Mouse (Mus musculus): Measurements from ENCODE around the gene Pecam1. TPM values are rescaled to one million over a fixed set of nuclear protein-coding genes. Genes with fewer than 3 reads are reported as not detected.
"Not testable (repeated sequence)": the region's sequence is repeated elsewhere in the genome, so short reads cannot be mapped to it uniquely, and the experiment has no call there.

The Pecam1 gene
- polyA plus RNA-seq, 1 experiment from 2014 or later = 10.7 TPM

DNA sequence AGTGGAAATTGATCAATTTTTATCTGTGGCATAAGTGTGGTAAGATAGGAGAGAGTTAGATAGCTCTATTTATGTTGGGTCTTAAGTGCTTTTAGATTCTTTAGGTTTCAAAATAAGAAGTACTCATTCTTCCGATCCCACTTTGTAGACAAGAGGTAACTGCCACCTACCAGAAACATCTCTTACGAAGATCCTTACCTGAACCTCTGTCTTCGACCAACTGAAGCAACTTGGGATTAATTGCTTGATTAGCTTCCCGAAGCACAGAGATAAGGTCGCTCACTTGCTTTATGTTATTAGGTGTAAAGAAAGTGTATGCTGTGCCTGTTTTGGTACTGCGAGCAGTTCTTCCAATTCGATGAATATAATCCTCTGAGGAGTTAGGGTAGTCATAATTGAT, 31.8 kb upstream of the Pecam1 start:
- not testable (repeated sequence) for H3K27me3 ChIP-seq (replicated peaks); ATAC-seq; H3K27ac ChIP-seq; H3K9ac ChIP-seq; H3K9me3 ChIP-seq (replicated peaks); H3K4me3 ChIP-seq; H3K4me2 ChIP-seq
- WGBS (ENCODE audit: insufficient replicate concordance) = 87% methylated on average over 7 of the region's 7 CpGs
- H3K36me3 ChIP-seq = peaks cover 78% of the 10 kb centered on the region
- H3K4me1 ChIP-seq = peaks cover 68% of the 10 kb centered on the region

DNA sequence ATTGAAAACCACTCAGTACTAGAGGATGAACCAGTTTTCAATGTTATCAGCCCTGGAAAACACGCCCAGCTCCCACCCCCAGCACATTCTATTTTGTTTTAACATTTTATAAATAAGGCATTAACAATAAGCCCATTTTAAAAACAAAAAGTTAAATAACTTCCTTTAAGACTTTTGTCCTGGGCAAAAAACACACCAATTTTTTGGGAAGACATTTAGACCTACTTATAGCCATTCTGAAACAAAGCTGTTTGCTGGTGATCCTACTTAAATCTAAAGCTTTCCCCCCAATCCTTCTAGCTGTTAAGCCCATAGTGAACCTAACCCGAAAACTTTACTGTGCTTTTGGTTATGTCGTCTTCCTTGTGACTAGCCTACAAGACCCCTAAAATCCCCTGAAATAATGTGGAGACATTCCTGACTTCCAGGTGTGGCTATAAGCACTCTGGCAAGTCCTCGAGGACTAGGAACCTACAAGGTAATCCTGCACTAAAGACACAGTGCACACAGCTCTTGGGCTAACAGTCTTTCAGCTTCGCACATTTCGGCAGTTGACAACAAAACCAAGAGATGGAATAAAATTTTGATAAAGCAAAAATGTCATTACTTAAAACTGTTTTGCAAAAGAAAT, 30.3 kb upstream of the Pecam1 start:
- Histone ChIP-seq H3K9me3 (replicated peaks) (no peaks in the 10 kb centered on the region), H3K27me3 (replicated peaks) (no peaks in the 10 kb centered on the region), H3K9ac (peak overlapping the region; percentile 89; the same call in 1 of the 2 replicates), H3K4me2 (peak overlapping the region; percentile 87), H3K4me1 (peaks cover 67% of the 10 kb centered on the region), H3K27ac (peak overlapping the region; percentile 96), H3K4me3 (0 out of 2 replicates have a peak overlapping the region, but pooled peaks have one; percentile 7), H3K36me3 (peaks cover 76% of the 10 kb centered on the region)
- no peak for ATAC-seq
- WGBS (ENCODE audit: insufficient replicate concordance) = 83% methylated on average over 6 of the region's 6 CpGs

- 69% methylated on average over 4 of the region's 4 CpGs for WGBS (ENCODE audit: insufficient replicate concordance)
- Histone ChIP-seq H3K9ac (peak overlapping the region; percentile 89), H3K36me3 (peaks cover 76% of the 10 kb centered on the region), H3K9me3 (replicated peaks) (no peaks in the 10 kb centered on the region), H3K4me2 (peak overlapping the region; percentile 87), H3K4me1 (peaks cover 60% of the 10 kb centered on the region), H3K27ac (peak overlapping the region; percentile 96), H3K27me3 (replicated peaks) (no peaks in the 10 kb centered on the region), H3K4me3 (peak overlapping the region; percentile 80)
- no peak for ATAC-seq
Observed at GRCm38 (mm10) chr11:106780089-106780425, 29.6 kb upstream of the Pecam1 start.

DNA sequence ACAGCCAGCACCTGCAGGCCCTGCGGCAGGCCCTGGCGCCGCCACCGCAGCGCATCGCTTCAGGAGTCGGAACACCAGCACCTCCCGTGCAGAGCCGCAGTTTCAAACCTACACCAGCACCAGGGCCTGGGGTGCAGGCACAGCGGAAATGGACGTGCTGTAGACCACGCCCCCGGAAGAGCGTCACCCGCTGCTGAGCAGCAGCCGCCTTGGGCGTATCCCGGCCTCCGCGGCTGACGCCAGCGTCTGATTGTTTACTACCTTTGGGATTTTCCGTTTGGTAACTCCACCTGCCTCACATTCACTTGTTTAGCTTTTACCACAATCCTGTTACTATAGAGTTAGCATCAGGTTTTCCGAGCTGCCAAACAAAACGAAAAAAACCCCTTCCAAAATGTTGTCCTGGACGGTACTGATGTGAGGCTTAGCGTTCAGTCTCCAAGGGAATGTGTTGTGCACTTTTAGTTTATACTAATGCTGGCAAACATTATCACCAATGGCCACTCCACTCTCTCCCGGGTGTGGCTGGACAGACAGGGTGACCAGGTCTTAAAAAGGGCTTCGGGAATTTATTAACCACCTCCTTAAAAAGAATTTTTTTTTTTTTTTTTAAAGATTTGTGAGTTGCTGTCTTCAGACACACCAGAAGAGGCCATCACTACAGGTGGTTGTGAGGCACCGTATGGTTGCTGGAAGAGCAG, 29.1 kb upstream of the Pecam1 start, which contains the start of gene Polg2:
Polg2 (minus strand) TSS at position 150 of the 701 bp plus-strand sequence.
- 2% methylated on average over 30 of the region's 30 CpGs for WGBS (ENCODE audit: insufficient replicate concordance)
- Histone ChIP-seq H3K4me1 (peaks cover 57% of the 10 kb centered on the region), H3K4me3 (peak within 1 kb of the TSS; percentile 80), H3K36me3 (peaks cover 76% of the 10 kb centered on the region), H3K27ac (peak within 1 kb of the TSS; percentile 96), H3K4me2 (peak within 1 kb of the TSS; percentile 87), H3K9me3 (replicated peaks) (no peaks in the 10 kb centered on the region), H3K9ac (peak within 1 kb of the TSS; percentile 89), H3K27me3 (replicated peaks) (no peaks in the 10 kb centered on the region)
- peak; percentile 99 for ATAC-seq

DNA sequence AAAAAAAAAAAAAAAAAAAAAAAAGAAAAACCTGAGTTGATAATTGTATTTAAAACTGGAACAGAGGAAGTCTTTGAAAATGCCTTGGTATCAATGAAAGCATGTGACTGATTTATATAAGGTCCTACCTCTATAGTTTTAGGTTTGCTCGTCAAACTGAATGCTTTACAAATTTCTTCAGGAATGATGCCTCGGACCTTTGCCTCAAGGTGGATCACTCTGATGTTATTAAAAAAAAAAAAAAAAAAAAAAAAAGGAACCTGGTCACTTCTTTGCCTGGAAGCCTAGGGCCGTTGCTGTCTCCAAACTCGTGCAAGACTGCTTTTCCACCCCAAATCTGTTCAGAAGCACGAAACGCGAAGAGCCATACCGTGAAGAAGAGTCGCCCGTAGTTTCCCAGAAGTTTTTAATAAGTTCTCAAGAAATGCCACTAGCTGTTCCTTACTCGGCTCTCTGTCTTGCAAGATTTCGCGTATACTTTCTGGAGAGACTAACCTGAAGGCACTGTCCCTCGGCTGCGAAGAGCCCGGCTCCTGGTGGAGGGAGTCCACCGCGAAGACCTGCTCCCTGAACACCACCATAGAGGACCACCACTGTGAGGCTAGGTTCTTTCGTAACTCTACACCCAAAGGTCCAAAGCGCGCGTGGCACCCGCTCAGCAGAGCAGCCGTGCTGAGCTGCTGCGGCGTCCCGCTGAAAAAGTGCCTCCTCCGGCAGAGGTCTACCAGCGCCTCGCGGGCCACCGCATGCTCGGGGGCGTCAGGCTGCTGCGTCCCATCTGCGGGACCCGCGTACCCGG, 28.4 kb upstream of the Pecam1 start:
- H3K4me1 ChIP-seq = peaks cover 51% of the 10 kb centered on the region
- H3K27ac ChIP-seq = peak overlapping the region; percentile 96
- H3K9me3 ChIP-seq (replicated peaks) = no peaks in the 10 kb centered on the region
- H3K4me2 ChIP-seq = peak overlapping the region; percentile 87
- under 1% methylated on average over 39 of the region's 39 CpGs for WGBS (ENCODE audit: insufficient replicate concordance)
- peak; percentile 77 for ATAC-seq
- peak overlapping the region; percentile 80 for H3K4me3 ChIP-seq
- H3K9ac ChIP-seq = peak overlapping the region; percentile 89
- no peaks in the 10 kb centered on the region for H3K27me3 ChIP-seq (replicated peaks)
- peaks cover 76% of the 10 kb centered on the region for H3K36me3 ChIP-seq

- no peak for ATAC-seq
- no peaks in the 10 kb centered on the region for H3K27me3 ChIP-seq (replicated peaks)
- 67% methylated on average over 7 of the region's 7 CpGs for WGBS (ENCODE audit: insufficient replicate concordance)
- H3K27ac ChIP-seq = no peak overlapping the region
- H3K4me2 ChIP-seq = peak overlapping the region; percentile 87
- H3K9ac ChIP-seq = no peak overlapping the region
- peaks cover 76% of the 10 kb centered on the region for H3K36me3 ChIP-seq
- H3K9me3 ChIP-seq (replicated peaks) = no peaks in the 10 kb centered on the region
- H3K4me1 ChIP-seq = peaks cover 45% of the 10 kb centered on the region
- H3K4me3 ChIP-seq = peak overlapping the region; percentile 80
Observed at GRCm38 (mm10) chr11:106778132-106778531, 27.7 kb upstream of the Pecam1 start.

GRCm38 (mm10) chr11:106777395-106777794, 27.0 kb upstream of the Pecam1 start:
- Histone ChIP-seq H3K36me3 (peaks cover 76% of the 10 kb centered on the region), H3K27ac (no peak overlapping the region)

GRCm38 (mm10) chr11:106776960-106777359, 26.5 kb upstream of the Pecam1 start:
- Histone ChIP-seq H3K36me3 (peaks cover 76% of the 10 kb centered on the region), H3K4me1 (peaks cover 37% of the 10 kb centered on the region), H3K27ac (no peak overlapping the region), H3K9me3 (replicated peaks) (no peaks in the 10 kb centered on the region), H3K4me2 (no peak overlapping the region), H3K4me3 (no peak overlapping the region), H3K9ac (no peak overlapping the region), H3K27me3 (replicated peaks) (no peaks in the 10 kb centered on the region)
- ATAC-seq = no peak
- 81% methylated on average over 4 of the region's 4 CpGs for WGBS (ENCODE audit: insufficient replicate concordance)

More at GRCm38 (mm10) chr11:106777395-106777794, 27.0 kb upstream of the Pecam1 start:
- H3K4me2 ChIP-seq = peak overlapping the region; percentile 87
- WGBS (ENCODE audit: insufficient replicate concordance) = 87% methylated on average over 3 of the region's 3 CpGs
- H3K4me3 ChIP-seq = 0 out of 2 replicates have a peak overlapping the region, but pooled peaks have one; percentile 16
- H3K9ac ChIP-seq = peak overlapping the region; percentile 36; the same call in 1 of the 2 replicates
- ATAC-seq = no peak
- H3K27me3 ChIP-seq (replicated peaks) = no peaks in the 10 kb centered on the region
- no peaks in the 10 kb centered on the region for H3K9me3 ChIP-seq (replicated peaks)
- peaks cover 42% of the 10 kb centered on the region for H3K4me1 ChIP-seq

GRCm38 (mm10) chr11:106773061-106773460, 22.6 kb upstream of the Pecam1 start:
- H3K36me3 ChIP-seq = peaks cover 93% of the 10 kb centered on the region
- 85% methylated on average over 9 of the region's 9 CpGs for WGBS (ENCODE audit: insufficient replicate concordance)
- no peak for ATAC-seq

GRCm38 (mm10) chr11:106770195-106770974, 20.0 kb upstream of the Pecam1 start:
- no peak overlapping the region for H3K4me3 ChIP-seq
- H3K27me3 ChIP-seq (replicated peaks) = no peaks in the 10 kb centered on the region
- no peak overlapping the region for H3K27ac ChIP-seq
- H3K9me3 ChIP-seq (replicated peaks) = peaks cover 10% of the 10 kb centered on the region; the same call in 1 of the 2 replicates
- H3K4me2 ChIP-seq = no peak overlapping the region
- H3K4me1 ChIP-seq = peaks cover 6% of the 10 kb centered on the region; the same call in 1 of the 2 replicates
- H3K36me3 ChIP-seq = peaks cover 98% of the 10 kb centered on the region
- 66% methylated on average over 9 of the region's 9 CpGs for WGBS (ENCODE audit: insufficient replicate concordance)
- H3K9ac ChIP-seq = no peak overlapping the region
- peak; percentile 65 for ATAC-seq

More at GRCm38 (mm10) chr11:106773061-106773460, 22.6 kb upstream of the Pecam1 start:
- no peak overlapping the region for H3K9ac ChIP-seq
- H3K4me2 ChIP-seq = no peak overlapping the region
- no peaks in the 10 kb centered on the region for H3K27me3 ChIP-seq (replicated peaks)
- H3K9me3 ChIP-seq (replicated peaks) = peaks cover 4% of the 10 kb centered on the region; the same call in 1 of the 2 replicates
- peaks cover 23% of the 10 kb centered on the region for H3K4me1 ChIP-seq
- H3K4me3 ChIP-seq = no peak overlapping the region
- H3K27ac ChIP-seq = no peak overlapping the region

- Histone ChIP-seq H3K27ac (no peak overlapping the region), H3K27me3 (replicated peaks) (no peaks in the 10 kb centered on the region), H3K4me2 (no peak overlapping the region), H3K4me1 (peaks cover 25% of the 10 kb centered on the region), H3K9ac (no peak overlapping the region), H3K36me3 (peaks cover 78% of the 10 kb centered on the region), H3K4me3 (no peak overlapping the region), H3K9me3 (replicated peaks) (peaks cover 10% of the 10 kb centered on the region; the same call in 1 of the 2 replicates)
- 84% methylated on average over 4 of the region's 4 CpGs for WGBS (ENCODE audit: insufficient replicate concordance)
- ATAC-seq = no peak
Observed at GRCm38 (mm10) chr11:106767516-106767915, 17.1 kb upstream of the Pecam1 start.

All from liver, embryonic 12.5 days (tissue).